Mouse (Mus musculus) frontal cortex, adult (tissue): ENCODE measurements around the gene Cdkl5.

Experiments
- ATAC-seq: cut with Nextera tagmentation; 2 replicates; pipeline ENCODE4 v1.9.2; 2017; ENCODE audit warnings: mild to moderate bottlenecking, moderate library complexity, mixed read lengths; ENCODE audit not compliant: low TSS enrichment

The Cdkl5 gene

DNA sequence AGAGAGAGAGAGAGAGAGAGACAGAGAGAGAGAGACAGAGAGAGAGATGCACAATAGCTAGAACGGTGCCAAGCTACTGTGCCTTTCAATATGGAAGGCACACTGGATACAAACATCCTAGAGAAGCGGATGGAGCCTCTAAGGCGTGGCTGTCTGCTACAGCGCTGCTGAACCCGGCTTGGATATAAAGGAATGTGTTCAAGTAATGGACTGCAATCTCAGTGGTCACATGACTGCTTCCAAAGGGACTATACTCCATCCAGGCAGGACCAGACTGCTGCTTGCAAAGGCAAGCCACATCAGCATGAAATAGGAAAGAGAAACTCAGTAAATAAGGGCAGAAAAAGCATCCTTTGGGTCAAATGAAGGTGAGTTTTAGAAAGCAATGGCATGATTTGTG lies 258.9 kb downstream of the Cdkl5 start, which contains the start of gene Ppef1:
Gene Ppef1, minus strand, starts transcription at position 116 of the 400 bp plus-strand sequence.
- ATAC-seq = no peak
